Mouse (Mus musculus): ENCODE measurements around the gene Gins3. TPM values are rescaled to one million over a fixed set of nuclear protein-coding genes. Genes with fewer than 3 reads are reported as not detected.

Gene Gins3
- polyA plus RNA-seq (2012; ENCODE audit: low replicate concordance), result 4.1 and 10.8 TPM in 2 replicates

GRCm38 (mm10) chr8:95633262-95634062 is at the start of gene Gins3:
Gene Gins3, plus strand, starts transcription at chr8:95633453.

GRCm38 (mm10) chr8:95676631-95677030 is 43.4 kb downstream of the Gins3 start, which contains the start of gene Ndrg4:
Gene Ndrg4, plus strand, starts transcription at chr8:95676980.

Other genes with a start within 250 kb of the Gins3 start
- 13.2 and 31.0 TPM in 2 replicates for gene Cfap20, start 198.6 kb upstream of the Gins3 start, polyA plus RNA-seq (2012; ENCODE audit: low replicate concordance)
- gene Csnk2a2, start 143.4 kb upstream of the Gins3 start, polyA plus RNA-seq (2012; ENCODE audit: low replicate concordance), result 7.8 and 25.5 TPM in 2 replicates
- not detected in 2 replicates for gene Ccdc113, start 99.4 kb upstream of the Gins3 start, polyA plus RNA-seq (2012; ENCODE audit: low replicate concordance)
- not detected in 2 replicates for gene Prss54, start 57.1 kb upstream of the Gins3 start, polyA plus RNA-seq (2012; ENCODE audit: low replicate concordance)
- gene Ndrg4, start 43.5 kb downstream of the Gins3 start, polyA plus RNA-seq (2012; ENCODE audit: low replicate concordance), result 0.18 and 0.61 TPM in 2 replicates
- gene Setd6, start 82.4 kb downstream of the Gins3 start, polyA plus RNA-seq (2012; ENCODE audit: low replicate concordance), result 7.2 and 12.3 TPM in 2 replicates
- gene Cnot1, start 174.0 kb downstream of the Gins3 start, polyA plus RNA-seq (2012; ENCODE audit: low replicate concordance), result 45.8 and 52.5 TPM in 2 replicates
- gene Sap18b, start 191.9 kb downstream of the Gins3 start, polyA plus RNA-seq (2012; ENCODE audit: low replicate concordance), result 38.4 and 47.8 TPM in 2 replicates
- 11.2 and 20.8 TPM in 2 replicates for gene Slc38a7, start 220.1 kb downstream of the Gins3 start, polyA plus RNA-seq (2012; ENCODE audit: low replicate concordance)

Data from hematopoietic multipotent progenitor cell, adult 10-12 weeks (in vitro differentiated cells).